Mouse (Mus musculus): ENCODE measurements at regions not wholly inside any gene's neighbourhood (a gene's known extent, or its start where the extent isn't known, plus 50 kb on each side); places are given as distances from the start of the nearest gene placed in this dataset.

DNA sequence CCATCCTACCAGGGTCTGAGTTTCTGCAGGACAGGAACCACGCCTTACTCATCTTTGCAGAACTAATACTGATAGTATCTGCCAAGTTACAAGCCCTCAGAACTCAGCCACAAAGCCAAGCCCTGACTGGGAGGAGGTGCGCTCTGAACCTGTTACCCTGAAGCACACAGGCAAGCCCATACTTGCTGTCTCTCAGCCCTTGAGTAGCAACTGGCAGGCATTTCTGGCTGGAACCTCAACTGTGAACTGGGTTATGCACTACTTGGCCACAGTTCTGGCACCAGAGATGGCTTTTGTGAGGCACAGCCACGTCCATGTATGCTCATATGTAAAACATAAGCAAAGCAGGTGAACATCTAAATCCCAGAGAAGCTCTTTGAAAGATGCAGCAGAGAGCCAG is 179.7 kb upstream of the Nfe2l3 start:
- Histone ChIP-seq H3K9ac (replicated peaks) (no peak overlapping the region), H3K4me2 (ENCODE audit: low read depth) (no peak overlapping the region), H3K27me3 (ENCODE audit: control insufficient read depth, insufficient read depth, low read length) (no peaks in the 10 kb centered on the region), H3K36me3 (replicated peaks; ENCODE audit: control insufficient read depth, insufficient read depth, low read depth) (no peaks in the 10 kb centered on the region), H3K4me1 (replicated peaks; ENCODE audit: control insufficient read depth in 2 of 2, insufficient read depth in 2 of 2, low read length in 1 of 2) (peaks cover 0 to 8% of the 10 kb centered on the region in 2 experiments; a peak in 2 of 4 replicates), H3K27ac (no peak overlapping the region), H3K4me3 (ENCODE audit: insufficient read depth in 1 of 2, low read depth in 2 of 2, low read length in 2 of 2) (no peak overlapping the region), H3K9me3 (ENCODE audit: control insufficient read depth, low read length) (no peaks in the 10 kb centered on the region)
- no peak for ATAC-seq (ENCODE audit: insufficient read depth)
- TF ChIP-seq EP300 (IDR thresholded peaks at IDR 0.05; ENCODE audit: low read depth) (no peak), CTCF (IDR thresholded peaks at IDR 0.05; ENCODE audit: low read depth) (no peak)
- WGBS (ENCODE audit: insufficient replicate concordance), result 49% methylated on average over 3 of the region's 3 CpGs
- DNase-seq (ENCODE audit: low read depth in 3 of 3, low spot score in 3 of 3), result no peak

DNA sequence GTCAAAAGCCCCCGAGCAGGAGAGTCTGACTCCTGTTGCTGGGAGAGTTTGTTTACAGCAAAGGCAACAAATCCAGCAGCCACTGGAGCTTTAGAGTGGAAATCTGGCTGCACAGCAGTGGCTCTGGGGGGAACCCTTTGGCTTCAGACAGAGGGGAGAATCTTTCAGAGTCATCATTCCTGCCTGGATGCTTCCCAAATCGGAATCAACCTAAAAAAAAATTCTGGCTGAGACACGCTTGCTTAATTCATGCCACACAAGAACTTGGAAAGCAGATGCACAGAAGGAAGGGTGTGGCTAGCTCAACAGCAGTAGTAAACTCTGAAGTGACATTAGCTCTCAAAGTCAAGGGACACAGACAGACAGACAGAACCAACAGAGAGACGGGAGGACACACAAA is 175.8 kb upstream of the Nfe2l3 start:
- DNase-seq (ENCODE audit: low read depth in 3 of 3, low spot score in 3 of 3) (no peak), ATAC-seq (ENCODE audit: insufficient read depth) (no peak)
- Histone ChIP-seq H3K36me3 (replicated peaks; ENCODE audit: control insufficient read depth, insufficient read depth, low read depth) (no peaks in the 10 kb centered on the region), H3K4me2 (ENCODE audit: low read depth) (no peak overlapping the region), H3K4me3 (ENCODE audit: insufficient read depth in 1 of 2, low read depth in 2 of 2, low read length in 2 of 2) (no peak overlapping the region), H3K9me3 (ENCODE audit: control insufficient read depth, low read length) (no peaks in the 10 kb centered on the region), H3K27ac (no peak overlapping the region), H3K27me3 (ENCODE audit: control insufficient read depth, insufficient read depth, low read length) (no peaks in the 10 kb centered on the region), H3K4me1 (replicated peaks; ENCODE audit: control insufficient read depth in 2 of 2, insufficient read depth in 2 of 2, low read length in 1 of 2) (peaks cover 0 to 13% of the 10 kb centered on the region in 2 experiments; a peak in 2 of 4 replicates), H3K9ac (replicated peaks) (no peak overlapping the region)
- WGBS (ENCODE audit: insufficient replicate concordance), result 57% methylated on average over 4 of the region's 4 CpGs
- TF ChIP-seq EP300 (IDR thresholded peaks at IDR 0.05; ENCODE audit: low read depth) (no peak), CTCF (IDR thresholded peaks at IDR 0.05; ENCODE audit: low read depth) (no peak)

DNA sequence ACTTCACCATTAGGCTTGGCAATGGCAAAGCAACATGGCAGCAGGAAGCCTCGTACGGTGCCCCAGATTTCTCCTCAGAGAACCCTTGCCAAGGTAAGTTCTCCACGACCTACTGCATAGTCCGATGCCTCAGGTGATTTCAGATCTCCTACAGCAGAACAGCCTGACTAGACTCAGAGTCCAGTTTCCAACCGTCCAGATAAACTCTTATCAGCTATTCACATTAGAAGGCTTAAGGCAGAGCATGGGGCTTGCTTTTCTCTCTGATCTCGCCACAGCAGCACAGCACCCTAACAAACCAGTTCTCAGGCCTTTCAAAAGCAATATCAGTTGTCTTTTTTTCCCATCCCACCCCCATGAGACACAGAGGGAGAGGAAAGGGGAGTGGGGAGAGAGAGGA is 174.9 kb upstream of the Nfe2l3 start:
- no peak for DNase-seq (ENCODE audit: low read depth in 3 of 3, low spot score in 3 of 3)
- TF ChIP-seq CTCF (IDR thresholded peaks at IDR 0.05; ENCODE audit: low read depth) (no peak), EP300 (IDR thresholded peaks at IDR 0.05; ENCODE audit: low read depth) (0 out of 2 replicates have a peak, but pooled peaks have one; percentile 14)
- H3K4me1 ChIP-seq (replicated peaks; ENCODE audit: control insufficient read depth in 2 of 2, insufficient read depth in 2 of 2, low read length in 1 of 2), result peaks cover 0 to 13% of the 10 kb centered on the region in 2 experiments; a peak in 2 of 4 replicates
- no peaks in the 10 kb centered on the region for H3K27me3 ChIP-seq (ENCODE audit: control insufficient read depth, insufficient read depth, low read length)
- H3K4me2 ChIP-seq (ENCODE audit: low read depth), result no peak overlapping the region
- no peaks in the 10 kb centered on the region for H3K36me3 ChIP-seq (replicated peaks; ENCODE audit: control insufficient read depth, insufficient read depth, low read depth)
- ATAC-seq (ENCODE audit: insufficient read depth), result no peak
- WGBS (ENCODE audit: insufficient replicate concordance), result 27% methylated on average over 6 of the region's 6 CpGs
- H3K4me3 ChIP-seq (ENCODE audit: insufficient read depth in 1 of 2, low read depth in 2 of 2, low read length in 2 of 2), result no peak overlapping the region
- no peak overlapping the region for H3K9ac ChIP-seq (replicated peaks)
- H3K9me3 ChIP-seq (ENCODE audit: control insufficient read depth, low read length), result no peaks in the 10 kb centered on the region
- H3K27ac ChIP-seq, result no peak overlapping the region

DNA sequence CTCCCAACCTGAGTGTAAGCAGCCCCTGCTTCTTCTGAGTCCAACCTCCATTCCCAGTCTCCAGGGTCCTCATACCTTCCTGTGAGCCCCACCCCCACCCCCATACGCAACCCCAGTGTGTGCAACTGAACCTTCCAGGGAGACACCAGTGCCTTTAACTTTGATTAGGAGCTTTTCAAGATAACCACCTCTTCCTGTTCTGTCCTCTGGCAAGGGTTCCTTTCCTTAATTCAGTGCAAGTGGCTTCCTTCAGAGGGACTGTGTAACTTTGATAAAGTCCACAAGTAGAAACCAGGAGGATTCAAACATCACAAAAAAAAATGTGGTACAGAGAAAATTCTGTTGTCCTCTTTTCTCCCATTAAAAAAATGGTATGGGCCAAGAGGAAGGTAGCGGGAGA is 174.2 kb upstream of the Nfe2l3 start:
- no peak overlapping the region for H3K4me2 ChIP-seq (ENCODE audit: low read depth)
- H3K27ac ChIP-seq, result no peak overlapping the region
- DNase-seq (ENCODE audit: low read depth in 3 of 3, low spot score in 3 of 3) (no peak), ATAC-seq (ENCODE audit: insufficient read depth) (no peak)
- H3K4me3 ChIP-seq (ENCODE audit: insufficient read depth in 1 of 2, low read depth in 2 of 2, low read length in 2 of 2), result no peak overlapping the region
- no peak overlapping the region for H3K9ac ChIP-seq (replicated peaks)
- WGBS (ENCODE audit: insufficient replicate concordance), result 28% methylated on average over 2 of the region's 2 CpGs
- H3K36me3 ChIP-seq (replicated peaks; ENCODE audit: control insufficient read depth, insufficient read depth, low read depth), result no peaks in the 10 kb centered on the region
- no peak for TF ChIP-seq CTCF (IDR thresholded peaks at IDR 0.05; ENCODE audit: low read depth)
- TF ChIP-seq EP300 (IDR thresholded peaks at IDR 0.05; ENCODE audit: low read depth), result no peak
- H3K27me3 ChIP-seq (ENCODE audit: control insufficient read depth, insufficient read depth, low read length), result no peaks in the 10 kb centered on the region
- peaks cover 0 to 13% of the 10 kb centered on the region in 2 experiments; a peak in 2 of 4 replicates for H3K4me1 ChIP-seq (replicated peaks; ENCODE audit: control insufficient read depth in 2 of 2, insufficient read depth in 2 of 2, low read length in 1 of 2)
- H3K9me3 ChIP-seq (ENCODE audit: control insufficient read depth, low read length), result no peaks in the 10 kb centered on the region

DNA sequence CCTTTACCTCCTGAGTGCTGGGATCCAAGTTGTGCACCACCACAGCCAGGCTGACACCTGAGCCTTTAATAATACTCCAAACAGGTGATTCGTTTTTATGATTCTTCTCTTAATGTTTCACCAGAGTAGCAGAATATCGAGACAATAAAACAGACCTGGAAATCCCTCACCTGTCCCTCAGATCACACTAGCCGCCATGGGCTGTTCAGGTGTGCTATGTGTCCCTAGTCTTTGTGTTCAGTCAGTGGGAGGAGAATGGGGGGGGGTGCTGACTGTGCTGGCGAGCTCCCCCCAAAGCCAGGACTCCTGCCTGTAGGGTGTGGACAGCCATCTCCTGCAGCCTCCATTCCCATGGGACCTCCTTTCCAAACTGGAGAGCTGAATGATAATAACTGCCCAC is 168.9 kb upstream of the Nfe2l3 start:
- Histone ChIP-seq H3K4me3 (ENCODE audit: insufficient read depth in 1 of 2, low read depth in 2 of 2, low read length in 2 of 2) (no peak overlapping the region), H3K36me3 (replicated peaks; ENCODE audit: control insufficient read depth, insufficient read depth, low read depth) (no peaks in the 10 kb centered on the region), H3K27me3 (ENCODE audit: control insufficient read depth, insufficient read depth, low read length) (no peaks in the 10 kb centered on the region), H3K27ac (no peak overlapping the region), H3K9me3 (ENCODE audit: control insufficient read depth, low read length) (no peaks in the 10 kb centered on the region), H3K9ac (replicated peaks) (no peak overlapping the region), H3K4me2 (ENCODE audit: low read depth) (no peak overlapping the region), H3K4me1 (replicated peaks; ENCODE audit: control insufficient read depth in 2 of 2, insufficient read depth in 2 of 2, low read length in 1 of 2) (no peaks in the 10 kb centered on the region; a peak in 1 of 4 replicates)
- ATAC-seq (ENCODE audit: insufficient read depth) (no peak), DNase-seq (ENCODE audit: low read depth in 3 of 3, low spot score in 3 of 3) (no peak)
- TF ChIP-seq CTCF (IDR thresholded peaks at IDR 0.05; ENCODE audit: low read depth), result no peak
- no peak for TF ChIP-seq EP300 (IDR thresholded peaks at IDR 0.05; ENCODE audit: low read depth)
- 58% methylated on average over 4 of the region's 4 CpGs for WGBS (ENCODE audit: insufficient replicate concordance)

Measured in liver, embryonic 14.5 days (tissue).